Mouse (Mus musculus) stomach, postnatal 0 days (tissue): ENCODE data around the gene Phf3.

Experiments used
- CTCF ChIP-seq: IDR thresholded peaks from 2 replicates; pipeline ENCODE4 v1.5.1; 2016; ENCODE audit warnings: antibody characterized with exemption, low read depth, mild to moderate bottlenecking, moderate library complexity
- EP300 ChIP-seq: optimal IDR thresholded peaks from 2 replicates; pipeline ENCODE3; 2016; ENCODE audit warnings: antibody characterized with exemption

- no peak for TF ChIP-seq EP300
- TF ChIP-seq CTCF: no peak
Measured at GRCm38 (mm10) chr1:30908797-30909196, 35.1 kb upstream of the Phf3 start.
